Mouse (Mus musculus): ENCODE data around the gene Ciz1. TPM values are rescaled to one million over a fixed set of nuclear protein-coding genes. Genes with fewer than 3 reads are reported as not detected.

Gene Ciz1
- total RNA-seq, 2 experiments from 2014 or later = 66.4 to 78.3 TPM

Small RNA genes within 50 kb of the gene (microRNA-seq; reads per million reads assigned to microRNA genes)
- gene Gm23363 (0 to 0.25 reads per million in 2 experiments), gene Mir199b (0 to 0.75 reads per million in 2 experiments)

Other genes starting within 250 kb of the Ciz1 start
- gene Prrc2b, start 201.2 kb upstream of the Ciz1 start, total RNA-seq (2021) = 100 to 1,000 TPM; 259 to 266 TPM
- gene Pomt1, start 115.7 kb upstream of the Ciz1 start, total RNA-seq (2021) = 10 to 100 TPM; 19.3 to 23.5 TPM
- gene Uck1, start 92.2 kb upstream of the Ciz1 start, total RNA-seq (2021) = 10 to 100 TPM; 49.6 to 53.6 TPM
- 10 to 100 TPM; 84.2 to 88.5 TPM for gene Golga2, start 64.9 kb upstream of the Ciz1 start, total RNA-seq (2021)
- 100 to 1,000 TPM; 205 to 210 TPM for gene Swi5, start 64.3 kb upstream of the Ciz1 start, total RNA-seq (2021)
- gene Dnm1, start 1.0 kb downstream of the Ciz1 start, total RNA-seq (2021) = 1,000 to 10,000 TPM; 1,236 to 1,244 TPM
- 100 to 1,000 TPM; 283 to 350 TPM for gene 1110008P14Rik, start 29.6 kb downstream of the Ciz1 start, total RNA-seq (2021)
- under 1 TPM; 0.77 to 0.84 TPM for gene Lcn2, start 35.9 kb downstream of the Ciz1 start, total RNA-seq (2021)
- gene Ptges2, start 43.6 kb downstream of the Ciz1 start, total RNA-seq (2021) = 10 to 100 TPM; 49.5 to 51.2 TPM
- gene Naif1, start 98.1 kb downstream of the Ciz1 start, total RNA-seq (2021) = 1 to 10 TPM; 3.7 to 4.6 TPM
- gene Slc25a25, start 99.1 kb downstream of the Ciz1 start, total RNA-seq (2021) = 10 to 100 TPM; 67.5 to 72.1 TPM
- 10 to 100 TPM; 67.3 to 68.4 TPM for gene Fam102a, start 183.0 kb downstream of the Ciz1 start, total RNA-seq (2021)
- 10 to 100 TPM; 71.4 to 77.1 TPM for gene Dpm2, start 218.5 kb downstream of the Ciz1 start, total RNA-seq (2021)
- 10 to 100 TPM in 1 of 2 experiments, 1 to 10 TPM in 1; 8.6 to 10.3 TPM for gene Pip5kl1, start 222.5 kb downstream of the Ciz1 start, total RNA-seq (2021)
- gene 9430097D07Rik, start 223.4 kb downstream of the Ciz1 start, total RNA-seq (2021) = under 1 TPM; 0.79 to 0.82 TPM
- 10 to 100 TPM; 40.6 TPM for gene St6galnac4, start 234.8 kb downstream of the Ciz1 start, total RNA-seq (2021)
- gene St6galnac6, start 247.4 kb downstream of the Ciz1 start, total RNA-seq (2021) = 100 to 1,000 TPM; 113 to 130 TPM